Mouse (Mus musculus) intestine, embryonic 14.5 days (tissue): Measurements from ENCODE around the gene 9530053A07Rik. TPM values are rescaled to one million over a fixed set of nuclear protein-coding genes. Genes with fewer than 3 reads are reported as not detected.

Source experiments
- ATAC-seq: fragments of 200-750 bp; cut with Nextera tagmentation; replicated peaks from 2 replicates; pipeline ENCODE4 v1.8.0; 2017; ENCODE audit warnings: low read depth, moderate number of reproducible peaks, moderate TSS enrichment, moderate library complexity; ENCODE audit not compliant: low FRiP score, low TSS enrichment
- DNase-seq: peaks from one replicate; pipeline ENCODE4 v3.0.0-alpha.2; 2018; ENCODE audit warnings: low spot score
- H3K27ac ChIP-seq: fragments of 300-500 bp; sonication (generic); 2 replicates; pipeline ENCODE4 v1.5.1; 2014; ENCODE audit warnings: low read depth, mild to moderate bottlenecking, control low read depth
- H3K27me3 ChIP-seq: fragments of 300-500 bp; sonication (generic); replicated peaks from 2 replicates; pipeline ENCODE4 v1.6.1; 2014; ENCODE audit warnings: low read length, control low read depth; ENCODE audit not compliant: control insufficient read depth, insufficient read depth
- H3K36me3 ChIP-seq: fragments of 300-500 bp; sonication (generic); 2 replicates; pipeline ENCODE4 v1.6.1; 2014; ENCODE audit warnings: low read length, control low read depth; ENCODE audit not compliant: control insufficient read depth, insufficient read depth
- H3K4me1 ChIP-seq: fragments of 300-500 bp; sonication (generic); replicated peaks from 2 replicates; pipeline ENCODE4 v1.6.1; 2014; ENCODE audit warnings: low read length, control low read depth, mixed read lengths; ENCODE audit not compliant: control insufficient read depth, insufficient read depth
- H3K4me2 ChIP-seq: fragments of 300-500 bp; sonication (generic); 2 replicates; pipeline ENCODE4 v1.6.1; 2014; ENCODE audit warnings: low read length
- H3K4me3 ChIP-seq: fragments of 300-500 bp; sonication (generic); 2 replicates; pipeline ENCODE4 v1.5.1; 2014; ENCODE audit warnings: low read depth, low read length, control low read depth, mixed read lengths
- H3K9ac ChIP-seq: fragments of 300-500 bp; sonication (generic); 2 replicates; pipeline ENCODE4 v1.6.1; 2014; ENCODE audit warnings: mild to moderate bottlenecking, low read length
- H3K9me3 ChIP-seq: fragments of 300-500 bp; sonication (generic); 2 replicates; pipeline ENCODE4 v1.6.1; 2016; ENCODE audit warnings: low read length, control low read depth; ENCODE audit not compliant: control insufficient read depth
- WGBS: fragments of 180-500 bp; shearing (Covaris S2); extraction: QIAGEN DNeasy Blood & Tissue Kit; methylation state at CpG from one replicate; pipeline ENCODE4 v1.1.7; 2014; 5-methylcytosine and 5-hydroxymethylcytosine counted together
- polyA plus RNA-seq: library from polyadenylated mRNA; unstranded; fragments of >200 nt; fragmentation: Nextera tagmentation; extraction: Ambion mirVana; gene quantifications from 2 replicates; pipeline ENCODE4 v1.2.1, GENCODE M21; 2014

9530053A07Rik gene
- polyA plus RNA-seq, 1 experiment from 2014 or later: not detected

DNA sequence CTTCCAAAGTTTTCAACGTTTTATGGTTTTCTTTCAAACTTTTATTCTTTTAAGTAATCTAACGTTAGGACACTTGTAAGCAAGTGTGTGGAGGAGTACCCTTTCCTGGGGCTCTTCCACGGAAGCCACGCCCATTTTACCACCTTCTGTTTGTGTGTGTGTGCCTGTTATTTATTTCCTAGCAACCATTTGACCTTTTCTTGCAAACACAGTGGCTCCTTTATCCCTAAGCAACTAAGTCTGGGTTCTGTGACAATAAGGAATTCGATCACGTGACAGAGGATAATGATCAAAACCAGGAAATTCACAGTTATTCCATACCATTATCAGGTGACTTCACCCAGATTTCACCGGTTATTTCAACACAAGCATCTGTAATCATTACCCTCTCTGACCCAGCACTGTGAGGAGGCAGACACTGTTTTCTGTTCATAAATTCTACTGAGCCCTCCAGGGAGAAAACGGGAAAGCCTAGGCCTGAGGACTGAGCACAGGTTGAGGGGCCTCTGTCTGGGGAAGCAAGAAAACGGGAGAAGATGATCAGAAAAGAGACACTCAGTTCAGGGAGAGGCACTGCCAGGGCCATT is 32.0 kb downstream of the 9530053A07Rik start:
- Histone ChIP-seq H3K4me1 (no peaks in the 10 kb centered on the region), H3K9ac (no peak overlapping the region), H3K4me3 (no peak overlapping the region), H3K27me3 (no peaks in the 10 kb centered on the region), H3K27ac (no peak overlapping the region), H3K36me3 (no peaks in the 10 kb centered on the region), H3K4me2 (no peak overlapping the region), H3K9me3 (no peaks in the 10 kb centered on the region)
- DNase-seq (no peak), ATAC-seq (no peak; the same call in 1 of the 2 replicates)
- 46% methylated on average over 9 of the region's 9 CpGs for WGBS

DNA sequence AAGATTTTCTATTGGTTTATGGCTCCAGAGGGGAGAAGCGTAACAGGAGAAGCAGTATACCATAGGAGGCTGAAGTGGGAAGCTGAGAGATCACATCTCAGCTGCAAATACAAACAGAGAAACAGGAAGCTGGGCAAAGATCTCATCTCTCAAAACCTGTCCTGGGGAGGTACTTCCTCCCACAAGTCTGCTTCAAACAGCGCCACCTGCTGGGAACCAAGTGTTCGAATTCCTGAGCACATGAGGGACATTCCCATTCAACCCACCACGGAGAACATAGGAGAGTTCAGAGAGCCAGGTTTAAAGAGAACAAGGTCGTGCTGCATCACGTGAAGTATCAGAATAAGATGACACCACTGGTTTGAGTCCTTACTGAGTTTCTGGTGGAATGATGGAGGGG is 36.1 kb downstream of the 9530053A07Rik start:
- WGBS: 77% methylated on average over 6 of the region's 6 CpGs
- Histone ChIP-seq H3K9me3 (no peaks in the 10 kb centered on the region), H3K27ac (no peak overlapping the region), H3K36me3 (no peaks in the 10 kb centered on the region), H3K4me2 (no peak overlapping the region), H3K4me1 (peaks cover 8% of the 10 kb centered on the region), H3K27me3 (no peaks in the 10 kb centered on the region), H3K9ac (no peak overlapping the region), H3K4me3 (no peak overlapping the region)
- DNase-seq (no peak), ATAC-seq (no peak)

DNA sequence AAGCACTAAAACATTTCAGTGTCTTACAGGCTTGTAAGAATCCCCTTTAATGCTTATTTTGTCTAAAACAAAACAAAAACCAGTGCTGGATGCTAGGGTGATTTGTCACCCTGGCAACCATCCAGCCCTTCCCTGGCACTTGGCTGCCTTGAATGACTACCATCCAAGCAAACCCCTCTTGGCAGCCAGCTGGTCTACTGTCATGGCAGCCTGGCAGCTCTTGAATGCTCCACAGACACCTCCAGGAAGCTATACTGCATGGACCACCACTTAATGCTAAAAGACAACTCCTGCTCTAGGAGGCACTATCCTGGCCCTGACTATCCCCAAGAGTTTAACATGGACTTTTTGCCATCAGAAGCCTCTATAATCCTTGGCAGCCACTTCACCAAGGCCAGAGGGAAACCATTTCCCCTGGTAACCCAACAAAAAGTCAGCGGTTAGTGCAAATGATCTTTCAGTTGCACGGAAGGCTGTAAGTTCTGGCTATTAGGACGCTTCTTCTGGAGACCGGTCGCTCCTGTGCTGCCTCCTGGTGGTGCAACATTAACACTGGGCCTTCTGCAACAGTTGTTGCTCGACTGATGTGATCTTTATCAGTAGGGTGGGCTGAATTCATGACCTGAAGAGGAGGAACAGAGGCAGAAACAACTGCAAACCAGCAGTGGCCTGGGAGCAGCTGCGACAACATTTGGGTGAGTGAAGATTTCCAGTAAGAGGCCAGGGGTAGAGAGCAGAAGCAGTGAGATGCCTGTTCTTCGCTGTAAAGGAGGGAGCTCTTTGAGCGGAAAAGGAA is 39.3 kb downstream of the 9530053A07Rik start:
- H3K9ac ChIP-seq: peak overlapping the region; percentile 75
- no peaks in the 10 kb centered on the region for H3K9me3 ChIP-seq
- peak overlapping the region; percentile 93 for H3K4me2 ChIP-seq
- peaks cover 19% of the 10 kb centered on the region for H3K4me1 ChIP-seq
- no peaks in the 10 kb centered on the region for H3K36me3 ChIP-seq
- ATAC-seq: no peak
- WGBS: 11% methylated on average over 9 of the region's 9 CpGs
- peak overlapping the region; percentile 89 for H3K27ac ChIP-seq
- no peaks in the 10 kb centered on the region for H3K27me3 ChIP-seq
- peak; percentile 83 for DNase-seq
- peak overlapping the region; percentile 86 for H3K4me3 ChIP-seq

DNA sequence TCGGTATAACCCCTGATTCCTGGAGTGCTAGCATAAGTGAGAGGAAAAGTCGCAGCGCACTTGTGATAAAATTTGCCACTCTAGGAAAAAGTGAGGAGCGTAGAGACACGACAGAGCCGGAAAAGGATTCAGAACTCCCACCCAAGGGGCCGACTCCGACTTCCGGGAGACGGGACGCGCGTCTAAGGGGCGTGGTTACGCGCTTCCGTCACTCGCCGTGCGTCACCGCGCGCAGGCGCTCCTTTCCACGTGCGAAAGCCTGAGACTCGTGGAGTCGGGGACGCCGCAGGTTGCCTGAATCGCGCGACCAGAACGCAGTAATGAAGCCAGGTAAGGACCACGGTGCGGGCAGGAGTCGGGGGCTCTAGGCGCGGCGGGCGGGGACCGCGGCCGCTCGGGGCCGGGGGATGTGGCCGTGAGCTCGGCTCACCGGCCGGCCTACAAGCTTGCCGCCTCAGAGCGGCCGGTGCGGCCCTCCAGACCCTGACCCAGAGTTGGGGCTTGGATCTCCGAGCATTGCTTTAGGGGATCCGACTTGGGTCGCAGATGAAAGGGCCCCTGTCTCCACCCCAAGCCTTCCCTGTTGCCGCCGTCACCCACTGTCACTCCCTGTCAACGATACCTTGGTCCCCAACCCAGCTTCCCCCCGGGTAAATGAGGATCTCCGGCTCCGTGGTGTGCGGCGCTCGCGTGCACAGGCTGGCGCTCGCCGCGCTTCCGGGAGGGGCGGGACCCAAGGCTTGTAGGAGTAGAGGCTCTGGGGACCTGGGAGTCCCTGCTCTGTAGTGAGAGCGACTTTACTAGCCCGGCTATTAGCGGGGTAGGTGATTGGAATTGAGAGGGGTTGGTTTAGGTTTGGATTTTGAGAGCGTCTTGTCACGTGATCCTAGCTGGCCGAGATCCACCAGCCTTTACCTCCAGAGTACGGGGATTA is 40.5 kb downstream of the 9530053A07Rik start, which contains the start of gene Fbl:
Gene Fbl, plus strand, starts transcription at position 222 of the 934 bp plus-strand sequence.
- peaks cover 19% of the 10 kb centered on the region for H3K4me1 ChIP-seq
- H3K9me3 ChIP-seq: no peaks in the 10 kb centered on the region
- WGBS: under 1% methylated on average over 80 of the region's 80 CpGs
- H3K9ac ChIP-seq: peak within 1 kb of the TSS; percentile 75
- H3K27me3 ChIP-seq: no peaks in the 10 kb centered on the region
- peak; percentile 94 for DNase-seq
- H3K4me2 ChIP-seq: peak within 1 kb of the TSS; percentile 93
- H3K4me3 ChIP-seq: peak within 1 kb of the TSS; percentile 86
- peaks cover under 1% of the 10 kb centered on the region; the same call in 1 of the 2 replicates for H3K36me3 ChIP-seq
- peak within 1 kb of the TSS; percentile 89 for H3K27ac ChIP-seq
- ATAC-seq: peak; percentile 92

DNA sequence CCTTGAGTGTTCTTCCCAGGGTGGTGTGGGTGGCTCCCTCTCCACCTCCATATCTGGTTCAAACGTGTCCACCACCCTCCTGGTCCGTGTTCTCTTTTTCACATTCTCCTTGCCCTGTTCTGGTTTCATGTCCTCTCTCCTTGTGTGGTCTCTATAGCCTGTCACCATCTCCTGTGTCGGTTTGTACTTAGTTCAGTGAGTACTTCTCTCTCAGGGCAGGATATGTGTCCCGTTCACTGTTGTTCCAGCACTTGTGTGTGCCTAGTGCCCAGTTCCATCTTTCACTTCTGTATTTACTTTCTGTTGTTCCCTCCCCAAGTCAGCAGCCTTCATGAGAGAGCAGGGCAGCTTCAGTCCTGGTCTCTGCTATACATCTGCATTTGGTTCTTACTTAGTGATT is 46.1 kb downstream of the 9530053A07Rik start:
- ATAC-seq: no peak
- H3K36me3 ChIP-seq: peaks cover 41% of the 10 kb centered on the region
- no peak overlapping the region for H3K27ac ChIP-seq
- no peak overlapping the region for H3K9ac ChIP-seq
- 91% methylated on average over 4 of the region's 4 CpGs for WGBS
- H3K4me1 ChIP-seq: peaks cover 13% of the 10 kb centered on the region
- H3K4me3 ChIP-seq: no peak overlapping the region
- no peaks in the 10 kb centered on the region for H3K27me3 ChIP-seq
- H3K4me2 ChIP-seq: no peak overlapping the region
- no peak for DNase-seq
- H3K9me3 ChIP-seq: no peaks in the 10 kb centered on the region

DNA sequence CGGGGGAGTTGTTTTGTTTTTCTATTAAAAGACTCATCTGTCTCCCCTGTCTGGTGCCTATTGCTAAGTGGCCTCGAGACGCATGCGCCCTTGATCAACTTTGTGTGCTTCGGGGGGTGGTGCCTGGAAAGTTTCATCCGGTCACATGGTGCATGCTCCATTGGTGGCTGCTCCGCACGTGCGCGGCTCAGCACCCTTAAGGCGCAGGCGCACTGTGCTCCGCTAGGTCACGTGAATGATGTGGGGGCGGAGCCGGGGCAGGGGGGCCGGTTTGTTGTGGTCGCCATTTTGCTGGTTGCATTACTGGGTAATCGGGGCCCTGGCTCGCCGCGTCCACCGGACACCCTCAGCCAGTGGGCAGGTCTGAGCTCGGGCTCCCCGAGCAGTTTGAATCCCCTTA is 50.0 kb downstream of the 9530053A07Rik start, which contains the start of gene Dyrk1b:
Gene Dyrk1b, plus strand, starts transcription at position 242 of the 400 bp plus-strand sequence.
- peak within 1 kb of the TSS; percentile 83 for H3K4me2 ChIP-seq
- ATAC-seq (peak; percentile 90), DNase-seq (peak; percentile 99)
- H3K4me1 ChIP-seq: peaks cover 10% of the 10 kb centered on the region
- H3K9ac ChIP-seq: peak within 1 kb of the TSS; percentile 92
- WGBS: under 1% methylated on average over 25 of the region's 25 CpGs
- H3K9me3 ChIP-seq: no peaks in the 10 kb centered on the region
- no peaks in the 10 kb centered on the region for H3K27me3 ChIP-seq
- peak within 1 kb of the TSS; percentile 94 for H3K27ac ChIP-seq
- H3K36me3 ChIP-seq: peaks cover 72% of the 10 kb centered on the region
- H3K4me3 ChIP-seq: peak within 1 kb of the TSS; percentile 99

DNA sequence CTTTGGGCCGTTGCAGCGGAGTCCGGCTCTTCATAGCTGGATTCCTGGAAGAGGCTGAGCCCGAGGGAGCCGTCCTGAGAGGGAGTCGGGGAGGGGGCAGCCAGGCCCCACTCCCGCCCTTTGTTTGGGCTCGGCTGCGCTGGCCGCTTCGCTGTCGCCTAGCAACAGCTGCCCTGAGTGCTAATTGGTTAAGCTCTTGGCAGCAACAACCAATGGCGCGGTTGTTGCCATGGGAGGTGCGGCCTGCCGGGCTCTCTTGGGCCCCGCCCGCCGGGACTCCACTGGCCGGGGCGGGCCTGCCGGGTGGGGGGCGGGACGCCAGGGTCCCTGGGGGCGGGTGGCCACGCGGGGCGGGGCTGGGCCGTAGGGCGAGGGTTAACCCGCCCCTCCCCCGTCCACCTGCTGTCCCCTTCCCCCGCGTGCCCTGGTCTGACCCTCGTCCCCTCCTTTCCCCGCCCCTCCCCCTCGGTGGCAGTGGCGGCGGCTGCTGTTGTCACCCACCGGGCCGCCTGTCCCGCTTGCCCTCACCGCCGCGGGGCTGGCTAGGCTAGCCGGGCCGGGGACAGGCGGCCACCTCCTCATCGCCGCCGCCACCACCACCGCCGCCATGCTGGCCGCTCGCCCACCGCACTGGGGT is 50.6 kb downstream of the 9530053A07Rik start:
- Histone ChIP-seq H3K9ac (peak overlapping the region; percentile 92), H3K27ac (peak overlapping the region; percentile 94), H3K4me2 (peak overlapping the region; percentile 83), H3K4me1 (peaks cover 10% of the 10 kb centered on the region), H3K4me3 (peak overlapping the region; percentile 99), H3K9me3 (no peaks in the 10 kb centered on the region), H3K36me3 (peaks cover 77% of the 10 kb centered on the region), H3K27me3 (no peaks in the 10 kb centered on the region)
- WGBS: under 1% methylated on average over 45 of the region's 56 CpGs
- ATAC-seq: peak; percentile 95
- no peak for DNase-seq

DNA sequence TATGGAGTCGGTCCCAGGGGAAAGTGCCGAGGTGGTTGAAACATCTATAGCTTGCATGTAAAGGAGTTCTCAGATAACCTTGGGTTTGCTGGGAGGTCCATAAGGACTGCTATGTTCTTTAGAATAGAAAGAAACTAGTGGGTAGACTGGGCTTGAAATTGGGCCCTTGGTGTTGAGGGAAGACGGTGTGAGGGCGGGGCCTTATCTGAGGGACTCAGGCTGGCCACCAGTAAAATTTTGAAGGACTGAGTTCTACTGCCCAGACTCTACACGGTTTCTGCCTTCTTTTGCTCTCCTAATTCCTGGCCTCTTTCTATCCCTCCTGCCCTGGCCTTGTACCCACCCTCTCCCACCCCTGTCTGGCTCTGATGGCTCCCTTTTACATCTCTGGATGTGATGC is 51.6 kb downstream of the 9530053A07Rik start:
- 82% methylated on average over 5 of the region's 5 CpGs for WGBS
- H3K9ac ChIP-seq: peak overlapping the region; percentile 92

More for the DNA sequence above, 51.6 kb downstream of the 9530053A07Rik start:
- Histone ChIP-seq H3K27me3 (no peaks in the 10 kb centered on the region), H3K9me3 (no peaks in the 10 kb centered on the region), H3K36me3 (peaks cover 77% of the 10 kb centered on the region), H3K4me2 (peak overlapping the region; percentile 83), H3K27ac (no peak overlapping the region), H3K4me1 (peaks cover 10% of the 10 kb centered on the region), H3K4me3 (peak overlapping the region; percentile 99)
- no peak for DNase-seq
- no peak for ATAC-seq
